Mouse (Mus musculus): ENCODE results near the gene Tsen34. TPM values are rescaled to one million over a fixed set of nuclear protein-coding genes. Genes with fewer than 3 reads are reported as not detected.
"Not testable (repeated sequence)": the region's sequence is repeated elsewhere in the genome, so short reads cannot be mapped to it uniquely, and the experiment has no call there.

Tsen34 gene
- total RNA-seq, 2 experiments from 2014 or later = 85.9 to 97.3 TPM

- DNase-seq (ENCODE audit: low spot score in 2 of 2) = no peak
Observed at GRCm38 (mm10) chr7:3685400-3686187, 7.1 kb upstream of the Tsen34 start.

- DNase-seq (ENCODE audit: low spot score in 2 of 2) = no peak
Observed at GRCm38 (mm10) chr7:3691919-3692318, 744 bp upstream of the Tsen34 start.

GRCm38 (mm10) chr7:3692987-3693808 lies 535 bp downstream of the Tsen34 start, which contains the start of gene Mboat7:
TSS of gene Mboat7 (minus strand) at chr7:3693523.
- peak; percentile 97 to 98 for DNase-seq (ENCODE audit: low spot score in 2 of 2)

- DNase-seq (ENCODE audit: low spot score in 2 of 2) = no peak
Observed at GRCm38 (mm10) chr7:3693809-3694075, 1.1 kb downstream of the Tsen34 start.

- peak; percentile 46 to 63 for DNase-seq (ENCODE audit: low spot score in 2 of 2)
Observed at GRCm38 (mm10) chr7:3694076-3694948, 1.6 kb downstream of the Tsen34 start.

- not testable (repeated sequence) for DNase-seq (ENCODE audit: low spot score in 2 of 2)
Observed at GRCm38 (mm10) chr7:3694949-3695305, 2.3 kb downstream of the Tsen34 start.

- DNase-seq (ENCODE audit: low spot score in 2 of 2) = no peak
Observed at GRCm38 (mm10) chr7:3698471-3698870, 5.8 kb downstream of the Tsen34 start.

GRCm38 (mm10) chr7:3703148-3703878 lies 10.7 kb downstream of the Tsen34 start:
- DNase-seq (ENCODE audit: low spot score in 2 of 2) = no peak

GRCm38 (mm10) chr7:3703879-3704441 lies 11.3 kb downstream of the Tsen34 start, which contains the start of gene Rps9:
TSS of gene Rps9 (plus strand) at chr7:3703993.
- peak; percentile 96 to 97 for DNase-seq (ENCODE audit: low spot score in 2 of 2)

- DNase-seq (ENCODE audit: low spot score in 2 of 2) = no peak
Observed at GRCm38 (mm10) chr7:3704475-3704874, 11.8 kb downstream of the Tsen34 start.

GRCm38 (mm10) chr7:3705461-3705860 lies 12.8 kb downstream of the Tsen34 start:
- not testable (repeated sequence) for DNase-seq (ENCODE audit: low spot score in 2 of 2)

GRCm38 (mm10) chr7:3705911-3706310 lies 13.2 kb downstream of the Tsen34 start:
- DNase-seq (ENCODE audit: low spot score in 2 of 2) = no peak

GRCm38 (mm10) chr7:3706343-3706934 lies 13.8 kb downstream of the Tsen34 start:
- DNase-seq (ENCODE audit: low spot score in 2 of 2) = no peak

GRCm38 (mm10) chr7:3707027-3707426 lies 14.4 kb downstream of the Tsen34 start:
- DNase-seq (ENCODE audit: low spot score in 2 of 2) = no peak

GRCm38 (mm10) chr7:3707568-3708413 lies 15.1 kb downstream of the Tsen34 start:
- DNase-seq (ENCODE audit: low spot score in 2 of 2) = no peak

- not testable (repeated sequence) for DNase-seq (ENCODE audit: low spot score in 2 of 2)
Observed at GRCm38 (mm10) chr7:3708447-3708980, 15.9 kb downstream of the Tsen34 start.

GRCm38 (mm10) chr7:3709000-3709399 lies 16.3 kb downstream of the Tsen34 start:
- no peak for DNase-seq (ENCODE audit: low spot score in 2 of 2)

GRCm38 (mm10) chr7:3712264-3712942 lies 19.7 kb downstream of the Tsen34 start:
- no peak for DNase-seq (ENCODE audit: low spot score in 2 of 2)

All from layer of hippocampus, postnatal 10 days (tissue).